Mouse (Mus musculus) A20 (cell line): ENCODE data around the gene Nppa.

Experiments used
- DNase-seq: peaks from one replicate; pipeline ENCODE4 v3.0.0-alpha.2; 2011; ENCODE audit warnings: low read depth, low spot score

The Nppa gene

DNA sequence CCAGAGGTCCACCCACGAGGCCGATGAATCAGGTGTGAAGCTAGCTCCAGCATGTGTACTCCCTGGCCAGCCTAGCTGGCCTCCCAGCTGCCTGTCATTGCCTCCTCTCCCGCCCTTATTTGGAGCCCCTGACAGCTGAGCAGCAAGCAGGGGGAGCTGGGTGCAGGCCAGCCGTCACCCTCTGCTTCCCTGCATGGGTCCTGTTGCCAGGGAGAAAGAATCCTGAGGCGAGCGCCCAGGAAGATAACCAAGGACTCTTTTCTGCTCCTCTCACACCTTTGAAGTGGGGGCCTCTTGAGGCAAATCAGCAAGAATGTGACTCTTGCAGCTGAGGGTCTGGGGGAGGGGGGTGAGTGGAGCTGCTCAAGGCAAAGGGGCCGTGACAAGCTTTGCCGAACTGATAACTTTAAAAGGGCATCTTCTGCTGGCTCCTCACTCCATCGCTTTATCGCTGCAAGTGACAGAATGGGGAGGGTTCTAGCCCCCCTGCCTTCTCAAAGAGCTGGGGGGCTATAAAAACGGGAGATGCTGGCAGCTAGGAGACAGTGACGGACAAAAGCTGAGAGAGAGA, at the start of gene Nppa:
Gene Nppa (plus strand): TSS at position 521 of the 571 bp plus-strand sequence.
- DNase-seq, result no peak

DNA sequence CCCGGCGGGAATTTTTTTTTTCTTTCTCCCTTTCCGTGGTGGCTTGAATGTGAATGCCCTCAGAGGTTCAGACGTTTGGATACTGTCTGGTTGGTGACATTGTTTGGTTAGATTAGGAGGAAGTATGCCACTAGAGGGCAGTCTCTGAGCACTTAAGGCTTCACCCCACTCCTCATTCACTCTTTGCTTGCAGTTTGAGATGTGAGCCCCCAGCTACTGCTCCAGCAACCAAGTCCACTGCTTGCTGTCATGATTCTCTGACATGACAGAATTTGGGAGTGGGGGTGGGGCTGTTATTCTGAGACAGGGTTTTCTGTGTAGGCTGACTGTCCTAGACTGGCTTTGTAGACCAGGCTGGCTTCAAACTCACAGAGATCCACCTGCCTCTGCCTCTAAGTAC, 46.9 kb upstream of the Nppa start:
- DNase-seq, result peak; percentile 62

GRCm38 (mm10) chr4:147957141-147957540, 43.4 kb upstream of the Nppa start:
- DNase-seq, result no peak

DNA sequence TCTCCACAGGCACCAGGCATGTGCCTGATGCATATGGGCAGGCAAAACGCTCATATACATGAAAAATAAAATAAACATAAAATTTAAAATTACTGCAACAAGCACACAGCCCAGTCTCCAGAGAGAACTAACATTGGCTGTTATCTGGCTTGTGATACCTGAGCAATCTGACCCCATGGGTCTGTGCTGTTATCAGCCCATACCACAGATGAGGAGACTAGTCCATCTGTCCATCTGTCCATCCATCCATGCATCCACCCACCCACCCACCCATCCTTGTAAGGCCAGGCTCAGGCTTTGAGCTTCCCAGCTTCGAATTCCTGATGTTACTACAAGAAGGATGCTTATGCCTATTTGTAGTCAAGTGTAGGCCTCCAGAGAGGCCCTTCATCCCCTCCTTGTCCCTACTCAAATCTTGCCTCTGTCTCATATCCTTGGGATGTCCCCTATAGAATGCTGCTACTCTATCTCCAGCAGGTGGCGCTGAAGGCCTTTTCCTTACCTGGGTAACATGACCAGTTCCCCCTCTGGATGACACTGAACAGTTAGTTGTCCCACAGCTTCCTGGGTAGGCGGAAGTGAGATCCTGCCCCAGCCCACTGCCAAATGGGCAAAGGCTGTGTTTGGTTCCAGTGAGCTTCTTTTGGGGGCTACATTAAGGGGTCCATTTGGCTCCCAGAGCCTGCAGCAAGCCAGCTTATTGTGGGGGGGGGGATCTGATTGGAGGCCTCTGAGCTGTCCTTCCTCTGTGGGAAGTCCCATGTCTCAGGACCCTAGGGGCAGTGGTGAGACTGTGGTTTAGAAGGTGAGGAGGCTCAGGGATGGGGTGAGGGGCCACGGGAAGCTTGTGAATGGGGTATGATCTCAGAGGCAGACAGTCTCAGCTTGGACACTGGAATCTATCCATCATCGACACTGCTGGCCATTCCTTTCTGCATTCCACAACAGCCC, 40.4 kb upstream of the Nppa start:
- peak; percentile 81 for DNase-seq

GRCm38 (mm10) chr4:147962781-147963180, 37.7 kb upstream of the Nppa start:
- no peak for DNase-seq

- DNase-seq, result no peak
Measured at GRCm38 (mm10) chr4:147963623-147964022, 36.9 kb upstream of the Nppa start.

DNA sequence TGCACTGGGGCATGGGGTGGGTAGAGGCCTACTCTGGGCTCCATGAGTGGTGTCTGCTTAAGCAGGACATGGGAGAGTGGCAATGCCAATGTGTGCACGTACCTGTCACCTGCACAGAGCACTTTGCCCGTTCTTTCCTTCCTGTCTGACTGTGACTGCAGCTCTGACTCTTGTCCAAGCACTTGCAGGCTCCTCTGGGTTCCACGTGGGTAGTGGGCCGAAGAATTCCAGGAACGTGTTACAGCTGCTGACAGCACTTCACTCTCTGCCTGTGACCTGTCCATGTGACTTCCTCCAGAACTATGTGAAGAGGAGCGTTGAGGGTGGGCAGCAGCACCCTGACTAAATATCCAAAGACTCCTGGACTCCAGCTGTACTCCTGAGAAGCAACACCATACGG, 34.8 kb upstream of the Nppa start:
- DNase-seq, result no peak

GRCm38 (mm10) chr4:147968816-147969215, 31.7 kb upstream of the Nppa start:
- no peak for DNase-seq

DNA sequence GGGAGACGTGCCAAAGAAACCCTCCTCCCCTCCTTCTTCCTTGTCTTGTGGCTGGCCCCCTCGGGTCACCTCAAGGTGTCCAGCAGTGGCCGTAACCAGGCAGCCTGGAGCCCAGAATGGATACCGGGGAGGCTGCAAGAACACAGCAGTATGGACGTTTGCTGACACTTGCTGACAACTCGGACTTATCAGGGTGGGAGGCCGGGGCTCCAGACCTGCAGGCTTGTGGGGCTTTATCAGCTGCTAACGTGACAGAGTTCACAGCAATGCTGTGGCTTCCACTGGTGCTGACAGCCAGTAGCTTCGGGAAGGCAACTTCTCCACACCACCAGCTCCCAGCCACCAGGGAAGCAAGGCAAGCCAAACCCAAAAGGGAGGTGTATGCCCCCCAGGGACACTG, 31.2 kb upstream of the Nppa start:
- no peak for DNase-seq

GRCm38 (mm10) chr4:147976237-147976636, 24.3 kb upstream of the Nppa start:
- no peak for DNase-seq

DNA sequence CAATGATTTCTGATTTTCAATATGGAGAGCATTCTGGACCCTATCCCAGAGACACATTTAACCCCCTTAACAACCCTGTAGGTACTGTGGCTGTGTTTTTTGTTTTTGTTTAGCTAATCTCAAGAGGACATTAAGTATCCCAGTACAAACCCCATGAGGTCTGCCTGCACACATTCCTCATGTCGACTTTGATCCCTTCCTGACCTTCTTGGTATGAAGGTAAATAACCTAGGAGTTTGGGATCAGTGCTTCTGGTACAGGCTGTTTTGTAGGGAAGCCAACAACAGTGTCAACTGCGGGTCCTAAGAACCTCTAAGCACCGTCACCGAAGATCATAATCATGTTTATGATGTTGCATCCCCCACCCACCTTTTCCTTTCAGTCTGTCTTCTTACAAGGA, 22.8 kb upstream of the Nppa start:
- DNase-seq, result no peak

- no peak for DNase-seq
Measured at GRCm38 (mm10) chr4:147978391-147978790, 22.1 kb upstream of the Nppa start.

GRCm38 (mm10) chr4:147979441-147979860, 21.1 kb upstream of the Nppa start:
- DNase-seq, result no peak

- peak; percentile 43 for DNase-seq
Measured at GRCm38 (mm10) chr4:147985205-147986132, 15.1 kb upstream of the Nppa start, which contains the start of gene Nppb. Gene Nppb (plus strand): TSS chr4:147985788.

DNA sequence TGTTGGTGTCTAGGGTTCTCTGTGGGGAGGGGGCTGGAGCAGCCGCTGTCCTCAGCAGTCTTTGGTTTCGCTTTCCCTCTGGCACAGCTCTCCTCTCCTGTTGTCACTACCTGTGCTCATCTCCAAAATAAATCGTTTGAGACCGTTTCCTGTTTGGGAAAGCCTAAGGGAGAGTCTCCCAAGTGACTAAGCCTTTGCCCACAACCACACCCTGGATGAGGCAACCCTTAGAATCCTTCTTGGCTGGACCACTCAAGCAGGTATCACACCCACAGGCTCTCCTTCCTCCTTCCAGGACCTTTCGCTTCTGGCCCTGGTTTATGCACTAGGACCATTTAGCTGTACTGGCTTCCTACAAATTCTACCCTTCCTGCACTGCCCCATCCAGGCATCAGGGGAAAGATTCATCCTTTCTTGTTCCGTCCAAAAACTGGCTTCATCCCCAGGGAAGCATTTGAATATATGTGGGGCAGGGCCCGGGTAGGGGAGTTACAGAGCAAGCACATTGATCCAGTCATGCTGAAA, 6.9 kb upstream of the Nppa start:
- no peak for DNase-seq

DNA sequence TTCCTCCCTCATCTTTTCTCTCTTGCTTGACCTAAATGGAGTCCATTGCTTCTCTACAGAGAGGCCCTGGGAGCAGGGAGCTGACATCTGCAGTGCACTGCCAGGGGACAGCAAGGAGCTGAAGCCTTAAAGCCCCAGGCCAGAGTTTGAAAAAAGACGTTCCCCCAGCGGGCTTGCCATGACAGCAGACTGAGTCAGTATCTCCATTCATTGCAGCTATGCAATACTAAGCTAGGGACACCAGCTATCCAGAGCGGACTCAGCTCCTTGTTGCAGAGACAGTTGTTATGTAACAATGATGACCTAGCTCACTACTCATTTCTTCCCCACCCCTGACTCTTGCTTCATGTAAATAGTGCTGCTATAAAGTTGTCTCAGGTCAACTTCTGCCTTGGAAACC, 5.2 kb upstream of the Nppa start:
- DNase-seq, result no peak

GRCm38 (mm10) chr4:148001013-148001789, 679 bp downstream of the Nppa start:
- DNase-seq, result no peak

DNA sequence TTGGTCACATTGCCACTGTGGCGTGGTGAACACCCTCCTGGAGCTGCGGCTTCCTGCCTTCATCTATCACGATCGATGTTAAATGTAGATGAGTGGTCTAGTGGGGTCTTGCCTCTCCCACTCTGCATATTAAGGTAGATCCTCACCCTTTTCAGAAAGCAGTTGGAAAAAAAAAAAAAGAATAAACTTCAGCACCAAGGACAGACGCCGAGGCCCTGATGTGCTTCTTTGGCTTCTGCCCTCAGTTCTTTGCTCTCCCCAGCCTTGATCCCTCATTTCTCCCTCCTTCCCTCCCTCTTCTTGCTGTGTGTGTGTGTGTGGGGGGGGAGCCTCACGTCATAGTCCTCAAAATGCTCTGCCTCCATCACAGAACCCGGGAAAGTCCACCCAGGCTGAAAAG, 1.3 kb downstream of the Nppa start:
- no peak for DNase-seq

DNA sequence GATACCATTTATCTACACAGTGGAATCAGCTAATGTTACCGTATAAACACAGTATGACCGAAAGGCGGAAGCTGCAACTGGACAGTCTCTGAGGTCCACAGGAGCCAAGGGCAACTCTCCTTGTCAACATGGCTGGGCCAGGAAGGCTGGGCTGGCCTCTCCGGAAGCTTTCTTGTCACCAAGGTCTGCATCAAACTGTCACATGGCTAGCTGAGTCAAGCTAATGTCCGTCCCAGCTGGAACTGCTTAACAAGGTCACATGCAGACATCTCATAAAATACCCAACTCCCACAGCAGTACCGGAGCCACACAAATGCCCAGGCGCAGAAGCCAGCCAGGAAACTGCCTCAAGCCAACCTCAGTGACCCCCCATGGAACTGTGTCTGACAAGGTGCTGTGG, 3.8 kb downstream of the Nppa start:
- DNase-seq, result no peak

DNA sequence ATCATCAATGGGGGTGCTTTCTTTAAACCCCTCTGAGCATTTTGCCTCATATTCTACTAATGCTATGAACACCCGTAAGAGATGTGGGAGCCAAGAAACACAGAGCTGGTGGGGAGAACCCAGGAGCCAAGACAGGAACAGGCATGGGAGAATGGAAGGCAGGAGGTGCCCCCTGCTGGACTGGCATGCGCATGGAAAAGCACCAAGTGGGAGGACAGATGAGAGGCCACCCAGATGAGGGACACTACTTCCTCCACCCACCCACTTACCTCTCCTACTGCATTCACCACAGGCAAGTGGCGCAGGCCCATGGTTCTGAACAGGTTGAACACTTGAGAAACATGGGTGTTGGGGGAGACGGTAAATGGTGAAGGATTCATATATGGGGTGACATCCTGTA, 7.9 kb downstream of the Nppa start:
- no peak for DNase-seq

DNA sequence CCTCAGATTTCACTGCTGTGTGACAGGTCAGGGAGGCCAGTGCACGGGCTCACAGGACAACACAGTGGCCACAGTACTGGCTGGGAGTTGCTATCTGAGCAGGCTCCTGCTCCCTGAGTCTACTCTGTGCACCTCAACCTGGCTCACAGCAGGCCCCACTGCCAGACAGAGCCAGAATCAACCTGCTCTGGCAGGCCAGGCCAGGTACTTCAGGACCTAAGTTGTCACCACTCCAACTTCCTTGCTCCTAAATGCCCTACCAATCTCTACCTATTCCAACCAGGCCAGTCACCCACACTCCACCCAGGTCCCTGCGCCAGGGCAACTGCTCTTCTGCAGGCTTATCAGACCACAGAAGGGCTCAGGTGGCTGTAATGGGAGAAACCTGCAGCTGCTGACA, 9.1 kb downstream of the Nppa start:
- DNase-seq, result no peak
